Mouse (Mus musculus): ENCODE results near the gene Mical2. TPM values are rescaled to one million over a fixed set of nuclear protein-coding genes. Genes with fewer than 3 reads are reported as not detected.

The Mical2 gene
- total and polyA plus RNA-seq, 2 experiments from 2014 or later, result 18.3 to 28.6 TPM

- no peak for ATAC-seq
- no peak for TF ChIP-seq CTCF (IDR thresholded peaks at IDR 0.05; ENCODE audit: low read depth)
- Histone ChIP-seq H3K27me3 (ENCODE audit: insufficient read depth, low read length) (no peaks in the 10 kb centered on the region), H3K4me1 (ENCODE audit: insufficient read depth) (no peaks in the 10 kb centered on the region), H3K27ac (ENCODE audit: low read depth, low read length) (no peak overlapping the region), H3K4me2 (ENCODE audit: low read depth) (no peak overlapping the region), H3K4me3 (ENCODE audit: low read depth, low read length) (no peak overlapping the region), H3K9me3 (ENCODE audit: low read length) (no peaks in the 10 kb centered on the region), H3K9ac (no peak overlapping the region), H3K36me3 (ENCODE audit: insufficient read depth) (peaks cover 28% of the 10 kb centered on the region)
- DNase-seq, result no peak
- 97% methylated on average over 3 of the region's 3 CpGs for WGBS
Observed at GRCm38 (mm10) chr7:112320052-112320730, 94.5 kb downstream of the Mical2 start.

GRCm38 (mm10) chr7:112321798-112322794 is 96.4 kb downstream of the Mical2 start:
- H3K4me1 ChIP-seq (ENCODE audit: insufficient read depth), result no peaks in the 10 kb centered on the region
- TF ChIP-seq CTCF (IDR thresholded peaks at IDR 0.05; ENCODE audit: low read depth), result no peak
- no peak overlapping the region for H3K9ac ChIP-seq
- peaks cover 24% of the 10 kb centered on the region for H3K36me3 ChIP-seq (ENCODE audit: insufficient read depth)
- H3K27me3 ChIP-seq (ENCODE audit: insufficient read depth, low read length), result no peaks in the 10 kb centered on the region
- WGBS, result 93% methylated on average over 9 of the region's 9 CpGs
- no peak overlapping the region for H3K27ac ChIP-seq (ENCODE audit: low read depth, low read length)
- H3K9me3 ChIP-seq (ENCODE audit: low read length), result no peaks in the 10 kb centered on the region
- H3K4me2 ChIP-seq (ENCODE audit: low read depth), result no peak overlapping the region
- H3K4me3 ChIP-seq (ENCODE audit: low read depth, low read length), result no peak overlapping the region
- DNase-seq (no peak), ATAC-seq (no peak)

GRCm38 (mm10) chr7:112324577-112324976 is 98.9 kb downstream of the Mical2 start:
- DNase-seq (no peak), ATAC-seq (no peak)
- peaks cover 18% of the 10 kb centered on the region; the same call in 1 of the 2 replicates for H3K36me3 ChIP-seq (ENCODE audit: insufficient read depth)
- no peaks in the 10 kb centered on the region for H3K27me3 ChIP-seq (ENCODE audit: insufficient read depth, low read length)
- no peaks in the 10 kb centered on the region for H3K9me3 ChIP-seq (ENCODE audit: low read length)
- no peak overlapping the region for H3K4me3 ChIP-seq (ENCODE audit: low read depth, low read length)
- no peak overlapping the region for H3K9ac ChIP-seq
- TF ChIP-seq CTCF (IDR thresholded peaks at IDR 0.05; ENCODE audit: low read depth), result no peak
- no peak overlapping the region for H3K27ac ChIP-seq (ENCODE audit: low read depth, low read length)
- H3K4me2 ChIP-seq (ENCODE audit: low read depth), result no peak overlapping the region
- no peaks in the 10 kb centered on the region for H3K4me1 ChIP-seq (ENCODE audit: insufficient read depth)
- 91% methylated on average over 5 of the region's 5 CpGs for WGBS

GRCm38 (mm10) chr7:112326852-112327251 is 101.2 kb downstream of the Mical2 start:
- no peaks in the 10 kb centered on the region for H3K9me3 ChIP-seq (ENCODE audit: low read length)
- no peaks in the 10 kb centered on the region for H3K4me1 ChIP-seq (ENCODE audit: insufficient read depth)
- WGBS, result 46% methylated on average over 4 of the region's 4 CpGs
- no peak overlapping the region for H3K4me3 ChIP-seq (ENCODE audit: low read depth, low read length)
- no peak for TF ChIP-seq CTCF (IDR thresholded peaks at IDR 0.05; ENCODE audit: low read depth)
- H3K36me3 ChIP-seq (ENCODE audit: insufficient read depth), result peaks cover 12% of the 10 kb centered on the region
- no peak overlapping the region for H3K27ac ChIP-seq (ENCODE audit: low read depth, low read length)
- H3K9ac ChIP-seq, result no peak overlapping the region
- ATAC-seq (peak; percentile 81), DNase-seq (no peak)
- no peak overlapping the region for H3K4me2 ChIP-seq (ENCODE audit: low read depth)
- H3K27me3 ChIP-seq (ENCODE audit: insufficient read depth, low read length), result no peaks in the 10 kb centered on the region

GRCm38 (mm10) chr7:112328969-112329368 is 103.3 kb downstream of the Mical2 start:
- Histone ChIP-seq H3K36me3 (ENCODE audit: insufficient read depth) (peaks cover 16% of the 10 kb centered on the region), H3K27ac (ENCODE audit: low read depth, low read length) (no peak overlapping the region), H3K4me2 (ENCODE audit: low read depth) (no peak overlapping the region), H3K9me3 (ENCODE audit: low read length) (no peaks in the 10 kb centered on the region), H3K4me1 (ENCODE audit: insufficient read depth) (no peaks in the 10 kb centered on the region), H3K4me3 (ENCODE audit: low read depth, low read length) (no peak overlapping the region), H3K27me3 (ENCODE audit: insufficient read depth, low read length) (no peaks in the 10 kb centered on the region), H3K9ac (no peak overlapping the region)
- peak; percentile 72 for DNase-seq
- ATAC-seq, result no peak
- WGBS, result 27% methylated on average over 1 of the region's 1 CpGs
- TF ChIP-seq CTCF (IDR thresholded peaks at IDR 0.05; ENCODE audit: low read depth), result peak; percentile 70

- Histone ChIP-seq H3K4me3 (ENCODE audit: low read depth, low read length) (no peak overlapping the region), H3K27me3 (ENCODE audit: insufficient read depth, low read length) (no peaks in the 10 kb centered on the region), H3K4me1 (ENCODE audit: insufficient read depth) (no peaks in the 10 kb centered on the region), H3K27ac (ENCODE audit: low read depth, low read length) (no peak overlapping the region), H3K9me3 (ENCODE audit: low read length) (no peaks in the 10 kb centered on the region), H3K9ac (no peak overlapping the region), H3K4me2 (ENCODE audit: low read depth) (no peak overlapping the region), H3K36me3 (ENCODE audit: insufficient read depth) (peaks cover 11% of the 10 kb centered on the region)
- no peak for ATAC-seq
- 67% methylated on average over 7 of the region's 7 CpGs for WGBS
- TF ChIP-seq CTCF (IDR thresholded peaks at IDR 0.05; ENCODE audit: low read depth), result no peak
- no peak for DNase-seq
Observed at GRCm38 (mm10) chr7:112329496-112329895, 103.8 kb downstream of the Mical2 start.

GRCm38 (mm10) chr7:112330935-112331334 is 105.3 kb downstream of the Mical2 start:
- WGBS, result 91% methylated on average over 8 of the region's 8 CpGs
- H3K36me3 ChIP-seq (ENCODE audit: insufficient read depth), result peaks cover 8% of the 10 kb centered on the region
- H3K27ac ChIP-seq (ENCODE audit: low read depth, low read length), result no peak overlapping the region
- no peaks in the 10 kb centered on the region for H3K9me3 ChIP-seq (ENCODE audit: low read length)
- H3K4me2 ChIP-seq (ENCODE audit: low read depth), result no peak overlapping the region
- H3K4me1 ChIP-seq (ENCODE audit: insufficient read depth), result no peaks in the 10 kb centered on the region
- no peak for ATAC-seq
- no peak overlapping the region for H3K9ac ChIP-seq
- TF ChIP-seq CTCF (IDR thresholded peaks at IDR 0.05; ENCODE audit: low read depth), result no peak
- no peak overlapping the region for H3K4me3 ChIP-seq (ENCODE audit: low read depth, low read length)
- no peaks in the 10 kb centered on the region for H3K27me3 ChIP-seq (ENCODE audit: insufficient read depth, low read length)
- no peak for DNase-seq
